Mouse (Mus musculus): ENCODE results near the gene Enpp3.

Enpp3 gene

GRCm38 (mm10) chr10:24842676-24843075 lies at the start of gene Enpp3:
TSS of gene Enpp3 (minus strand) at chr10:24842823.
- in situ Hi-C loops (cut with MboI; ENCODE audit: low sequenced_read_pairs): no loop called here

GRCm38 (mm10) chr10:24888343-24888742 lies 45.7 kb upstream of the Enpp3 start:
- in situ Hi-C loops (cut with MboI; ENCODE audit: low sequenced_read_pairs): no loop called here

- in situ Hi-C loops (cut with MboI; ENCODE audit: low sequenced_read_pairs): no loop called here
These were observed 43.4 kb upstream of the Enpp3 start for GRCm38 (mm10) chr10:24886008-24886407.

- in situ Hi-C loops (cut with MboI; ENCODE audit: low sequenced_read_pairs): no loop called here
These were observed 31.0 kb upstream of the Enpp3 start for GRCm38 (mm10) chr10:24873624-24874023.

GRCm38 (mm10) chr10:24869760-24870290 lies 27.2 kb upstream of the Enpp3 start, which contains the start of gene Med23:
TSS of gene Med23 (plus strand) at chr10:24869986.
- in situ Hi-C loops (cut with MboI; ENCODE audit: low sequenced_read_pairs): no loop called here

- in situ Hi-C loops (cut with MboI; ENCODE audit: low sequenced_read_pairs): no loop called here
These were observed 21.8 kb upstream of the Enpp3 start for GRCm38 (mm10) chr10:24864434-24864833.

- in situ Hi-C loops (cut with MboI; ENCODE audit: low sequenced_read_pairs): no loop called here
These were observed 20.5 kb upstream of the Enpp3 start for GRCm38 (mm10) chr10:24863146-24863545.

- in situ Hi-C loops (cut with MboI; ENCODE audit: low sequenced_read_pairs): no loop called here
These were observed 625 bp downstream of the Enpp3 start for GRCm38 (mm10) chr10:24841998-24842397.

GRCm38 (mm10) chr10:24840795-24841194 lies 1.8 kb downstream of the Enpp3 start:
- in situ Hi-C loops (cut with MboI; ENCODE audit: low sequenced_read_pairs): no loop called here

- in situ Hi-C loops (cut with MboI; ENCODE audit: low sequenced_read_pairs): no loop called here
These were observed 6.1 kb downstream of the Enpp3 start for GRCm38 (mm10) chr10:24836366-24837038.

GRCm38 (mm10) chr10:24835702-24836342 lies 6.8 kb downstream of the Enpp3 start:
- in situ Hi-C loops (cut with MboI; ENCODE audit: low sequenced_read_pairs): no loop called here

GRCm38 (mm10) chr10:24834634-24835371 lies 7.8 kb downstream of the Enpp3 start:
- in situ Hi-C loops (cut with MboI; ENCODE audit: low sequenced_read_pairs): no loop called here

- in situ Hi-C loops (cut with MboI; ENCODE audit: low sequenced_read_pairs): no loop called here
These were observed 10.3 kb downstream of the Enpp3 start for GRCm38 (mm10) chr10:24832306-24832705.

- in situ Hi-C loops (cut with MboI; ENCODE audit: low sequenced_read_pairs): no loop called here
These were observed 11.1 kb downstream of the Enpp3 start for GRCm38 (mm10) chr10:24831377-24832095.

GRCm38 (mm10) chr10:24830448-24830847 lies 12.2 kb downstream of the Enpp3 start:
- in situ Hi-C loops (cut with MboI; ENCODE audit: low sequenced_read_pairs): no loop called here

GRCm38 (mm10) chr10:24828136-24828535 lies 14.5 kb downstream of the Enpp3 start:
- in situ Hi-C loops (cut with MboI; ENCODE audit: low sequenced_read_pairs): no loop called here

- in situ Hi-C loops (cut with MboI; ENCODE audit: low sequenced_read_pairs): no loop called here
These were observed 16.5 kb downstream of the Enpp3 start for GRCm38 (mm10) chr10:24826130-24826529.

GRCm38 (mm10) chr10:24825456-24826081 lies 17.1 kb downstream of the Enpp3 start:
- in situ Hi-C loops (cut with MboI; ENCODE audit: low sequenced_read_pairs): no loop called here

GRCm38 (mm10) chr10:24824621-24825020 lies 18.0 kb downstream of the Enpp3 start:
- in situ Hi-C loops (cut with MboI; ENCODE audit: low sequenced_read_pairs): no loop called here
